Mouse (Mus musculus): ENCODE results near the gene Fat2. TPM values are rescaled to one million over a fixed set of nuclear protein-coding genes. Genes with fewer than 3 reads are reported as not detected.

Fat2 gene
- polyA plus RNA-seq, 1 experiment from 2014 or later = 0.18 TPM

GRCm38 (mm10) chr11:55239496-55239895, 96.9 kb downstream of the Fat2 start:
- no peaks in the 10 kb centered on the region for H3K27me3 ChIP-seq

GRCm38 (mm10) chr11:55236815-55237214, 99.5 kb downstream of the Fat2 start:
- Histone ChIP-seq H3K9me3 (no peaks in the 10 kb centered on the region), H3K36me3 (peaks cover 18% of the 10 kb centered on the region; the same call in 1 of the 2 replicates), H3K27me3 (no peaks in the 10 kb centered on the region), H3K4me3 (replicated peaks) (no peak overlapping the region), H3K4me2 (no peak overlapping the region), H3K4me1 (replicated peaks) (no peaks in the 10 kb centered on the region), H3K9ac (replicated peaks) (no peak overlapping the region), H3K27ac (no peak overlapping the region)
- ATAC-seq (ENCODE audit: insufficient number of reproducible peaks, insufficient read depth, low FRiP score, low TSS enrichment, low read depth) = no peak
- 62% methylated on average over 1 of the region's 1 CpGs for WGBS

More at GRCm38 (mm10) chr11:55239496-55239895, 96.9 kb downstream of the Fat2 start:
- Histone ChIP-seq H3K9ac (replicated peaks) (no peak overlapping the region), H3K9me3 (no peaks in the 10 kb centered on the region), H3K4me2 (no peak overlapping the region), H3K4me3 (replicated peaks) (no peak overlapping the region), H3K4me1 (replicated peaks) (no peaks in the 10 kb centered on the region), H3K27ac (no peak overlapping the region), H3K36me3 (no peaks in the 10 kb centered on the region)
- WGBS = 83% methylated on average over 3 of the region's 3 CpGs
- ATAC-seq (ENCODE audit: insufficient number of reproducible peaks, insufficient read depth, low FRiP score, low TSS enrichment, low read depth) = no peak

DNA sequence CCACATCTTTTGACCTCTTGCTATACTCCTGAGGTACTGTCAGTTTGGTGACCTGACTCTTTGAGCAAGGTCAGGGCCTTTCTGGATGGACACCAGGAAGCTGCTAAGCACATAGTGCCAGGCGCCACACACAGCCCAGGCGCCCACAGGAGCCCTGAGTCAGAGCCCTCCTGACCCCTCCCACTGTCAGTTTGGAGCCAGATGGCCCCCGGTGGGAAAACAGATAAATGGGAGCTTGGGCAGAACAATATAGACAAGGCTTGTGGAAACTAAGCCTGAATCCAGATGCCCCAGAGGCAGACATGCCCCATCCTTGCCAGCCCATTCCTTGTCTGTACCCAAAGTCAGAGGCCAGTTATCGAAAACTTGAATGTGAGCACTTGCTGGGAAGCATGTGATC, 101.6 kb downstream of the Fat2 start:
- Histone ChIP-seq H3K4me1 (replicated peaks) (no peaks in the 10 kb centered on the region), H3K9ac (replicated peaks) (no peak overlapping the region), H3K27me3 (no peaks in the 10 kb centered on the region), H3K36me3 (peaks cover 18% of the 10 kb centered on the region; the same call in 1 of the 2 replicates), H3K4me3 (replicated peaks) (no peak overlapping the region), H3K9me3 (no peaks in the 10 kb centered on the region), H3K27ac (no peak overlapping the region), H3K4me2 (no peak overlapping the region)
- no peak for ATAC-seq (ENCODE audit: insufficient number of reproducible peaks, insufficient read depth, low FRiP score, low TSS enrichment, low read depth)
- WGBS = 81% methylated on average over 4 of the region's 4 CpGs

DNA sequence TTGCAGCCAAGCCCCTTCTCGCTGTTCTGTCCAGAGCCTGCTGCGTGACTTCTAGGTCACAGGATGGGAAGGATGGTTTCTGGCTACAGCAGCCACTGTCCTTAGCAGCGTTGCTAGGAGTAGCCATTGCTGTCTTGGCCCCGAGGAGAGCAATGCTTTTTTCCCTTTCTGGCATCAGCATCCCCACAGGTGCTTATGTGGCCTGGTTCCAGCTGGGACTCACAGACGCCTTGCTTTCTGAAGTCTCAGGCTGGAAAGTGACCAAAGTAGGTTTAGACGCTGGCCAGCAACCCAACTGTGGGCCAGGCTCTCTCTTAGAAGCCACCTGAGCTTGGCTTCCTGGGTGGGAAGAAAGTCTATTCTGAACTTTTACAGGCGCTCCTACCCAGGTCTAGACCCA, 102.1 kb downstream of the Fat2 start:
- no peak overlapping the region for H3K9ac ChIP-seq (replicated peaks)
- no peaks in the 10 kb centered on the region for H3K27me3 ChIP-seq
- no peak overlapping the region for H3K4me3 ChIP-seq (replicated peaks)
- H3K36me3 ChIP-seq = peaks cover 18% of the 10 kb centered on the region; the same call in 1 of the 2 replicates
- WGBS = 86% methylated on average over 7 of the region's 7 CpGs
- no peaks in the 10 kb centered on the region for H3K9me3 ChIP-seq
- H3K4me2 ChIP-seq = no peak overlapping the region
- ATAC-seq (ENCODE audit: insufficient number of reproducible peaks, insufficient read depth, low FRiP score, low TSS enrichment, low read depth) = no peak
- H3K4me1 ChIP-seq (replicated peaks) = no peaks in the 10 kb centered on the region
- H3K27ac ChIP-seq = no peak overlapping the region

DNA sequence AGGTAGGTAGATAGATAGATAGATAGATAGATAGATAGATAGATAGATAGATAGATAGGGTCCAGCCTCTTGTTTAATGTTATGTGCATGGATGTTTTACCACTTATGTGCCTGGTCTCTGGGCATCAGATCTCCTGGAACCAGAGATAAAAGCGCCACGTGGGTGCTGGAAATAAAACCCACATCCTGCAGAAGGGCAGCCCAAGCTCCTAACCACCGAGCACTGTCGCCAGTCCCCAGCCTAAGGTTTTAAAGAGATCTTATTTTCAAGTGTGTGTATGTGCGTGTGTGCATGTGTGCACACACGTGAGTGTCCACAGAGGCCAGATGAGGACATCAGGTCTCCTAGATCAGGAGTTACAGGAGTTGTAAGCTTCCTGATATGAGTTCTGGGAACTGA, 105.3 kb downstream of the Fat2 start:
- Histone ChIP-seq H3K27me3 (no peaks in the 10 kb centered on the region), H3K4me2 (no peak overlapping the region), H3K9me3 (no peaks in the 10 kb centered on the region), H3K36me3 (peaks cover 33% of the 10 kb centered on the region), H3K9ac (replicated peaks) (no peak overlapping the region), H3K4me1 (replicated peaks) (no peaks in the 10 kb centered on the region), H3K4me3 (replicated peaks) (no peak overlapping the region), H3K27ac (no peak overlapping the region)
- WGBS = 91% methylated on average over 6 of the region's 6 CpGs
- no peak for ATAC-seq (ENCODE audit: insufficient number of reproducible peaks, insufficient read depth, low FRiP score, low TSS enrichment, low read depth)

- Histone ChIP-seq H3K4me3 (replicated peaks) (no peak overlapping the region), H3K36me3 (peaks cover 48% of the 10 kb centered on the region), H3K9me3 (no peaks in the 10 kb centered on the region), H3K27me3 (no peaks in the 10 kb centered on the region), H3K4me2 (no peak overlapping the region), H3K4me1 (replicated peaks) (no peaks in the 10 kb centered on the region), H3K9ac (replicated peaks) (no peak overlapping the region), H3K27ac (no peak overlapping the region)
- WGBS = 89% methylated on average over 7 of the region's 7 CpGs
- ATAC-seq (ENCODE audit: insufficient number of reproducible peaks, insufficient read depth, low FRiP score, low TSS enrichment, low read depth) = no peak
These were observed 115.1 kb downstream of the Fat2 start for GRCm38 (mm10) chr11:55221306-55221705.

DNA sequence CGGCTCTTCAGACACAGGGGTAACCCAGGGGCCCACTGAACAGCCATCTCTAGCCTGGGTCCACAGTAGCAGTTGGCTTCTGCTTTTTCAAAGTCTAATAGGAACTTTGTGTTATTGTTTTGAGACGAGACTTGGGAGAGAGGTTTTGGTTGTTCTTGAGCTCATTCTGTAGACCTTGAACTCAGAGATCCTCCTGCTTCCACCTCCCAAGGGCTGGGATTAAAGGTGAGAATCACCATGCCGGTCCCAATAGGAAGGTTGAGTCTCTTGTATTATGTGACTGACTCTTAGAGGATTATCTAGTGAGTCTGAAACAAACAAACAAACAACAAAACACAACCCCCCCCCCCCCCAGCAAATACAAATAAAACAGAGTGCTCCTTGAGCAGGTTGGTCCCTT, 117.9 kb downstream of the Fat2 start:
- H3K4me1 ChIP-seq (replicated peaks) = no peaks in the 10 kb centered on the region
- WGBS = 89% methylated on average over 3 of the region's 3 CpGs
- H3K27ac ChIP-seq = no peak overlapping the region
- H3K36me3 ChIP-seq = peaks cover 33% of the 10 kb centered on the region
- no peak overlapping the region for H3K4me2 ChIP-seq
- H3K27me3 ChIP-seq = no peaks in the 10 kb centered on the region
- H3K9me3 ChIP-seq = no peaks in the 10 kb centered on the region
- no peak overlapping the region for H3K4me3 ChIP-seq (replicated peaks)
- no peak for ATAC-seq (ENCODE audit: insufficient number of reproducible peaks, insufficient read depth, low FRiP score, low TSS enrichment, low read depth)
- H3K9ac ChIP-seq (replicated peaks) = no peak overlapping the region

- H3K4me3 ChIP-seq (replicated peaks) = no peak overlapping the region
- ATAC-seq (ENCODE audit: insufficient number of reproducible peaks, insufficient read depth, low FRiP score, low TSS enrichment, low read depth) = no peak
- 91% methylated on average over 7 of the region's 7 CpGs for WGBS
These were observed 118.5 kb downstream of the Fat2 start for GRCm38 (mm10) chr11:55217880-55218279.

GRCm38 (mm10) chr11:55217418-55217817, 118.9 kb downstream of the Fat2 start:
- H3K4me3 ChIP-seq (replicated peaks) = no peak overlapping the region
- WGBS = 80% methylated on average over 4 of the region's 4 CpGs
- H3K27me3 ChIP-seq = no peaks in the 10 kb centered on the region
- no peaks in the 10 kb centered on the region for H3K4me1 ChIP-seq (replicated peaks)
- H3K9me3 ChIP-seq = no peaks in the 10 kb centered on the region
- no peak overlapping the region for H3K4me2 ChIP-seq
- no peak overlapping the region for H3K27ac ChIP-seq
- H3K9ac ChIP-seq (replicated peaks) = no peak overlapping the region
- peaks cover 28% of the 10 kb centered on the region for H3K36me3 ChIP-seq
- ATAC-seq (ENCODE audit: insufficient number of reproducible peaks, insufficient read depth, low FRiP score, low TSS enrichment, low read depth) = no peak

More at GRCm38 (mm10) chr11:55217880-55218279, 118.5 kb downstream of the Fat2 start:
- no peak overlapping the region for H3K27ac ChIP-seq
- H3K4me2 ChIP-seq = no peak overlapping the region
- no peaks in the 10 kb centered on the region for H3K4me1 ChIP-seq (replicated peaks)
- H3K9ac ChIP-seq (replicated peaks) = no peak overlapping the region
- H3K27me3 ChIP-seq = no peaks in the 10 kb centered on the region
- H3K36me3 ChIP-seq = peaks cover 28% of the 10 kb centered on the region
- no peaks in the 10 kb centered on the region for H3K9me3 ChIP-seq

- no peak overlapping the region for H3K4me2 ChIP-seq
- no peak for ATAC-seq (ENCODE audit: insufficient number of reproducible peaks, insufficient read depth, low FRiP score, low TSS enrichment, low read depth)
- 87% methylated on average over 13 of the region's 13 CpGs for WGBS
- H3K9ac ChIP-seq (replicated peaks) = no peak overlapping the region
- no peaks in the 10 kb centered on the region for H3K4me1 ChIP-seq (replicated peaks)
- H3K4me3 ChIP-seq (replicated peaks) = no peak overlapping the region
- no peaks in the 10 kb centered on the region for H3K27me3 ChIP-seq
- H3K9me3 ChIP-seq = no peaks in the 10 kb centered on the region
- H3K27ac ChIP-seq = no peak overlapping the region
- peaks cover 23% of the 10 kb centered on the region for H3K36me3 ChIP-seq
These were observed 119.5 kb downstream of the Fat2 start for GRCm38 (mm10) chr11:55216830-55217229.

GRCm38 (mm10) chr11:55216061-55216460, 120.3 kb downstream of the Fat2 start:
- Histone ChIP-seq H3K4me3 (replicated peaks) (no peak overlapping the region), H3K9me3 (no peaks in the 10 kb centered on the region), H3K4me1 (replicated peaks) (peaks cover 2% of the 10 kb centered on the region; the same call in 1 of the 2 replicates), H3K36me3 (peaks cover 22% of the 10 kb centered on the region), H3K9ac (replicated peaks) (no peak overlapping the region), H3K27me3 (no peaks in the 10 kb centered on the region), H3K4me2 (no peak overlapping the region), H3K27ac (no peak overlapping the region)
- ATAC-seq (ENCODE audit: insufficient number of reproducible peaks, insufficient read depth, low FRiP score, low TSS enrichment, low read depth) = no peak
- 59% methylated on average over 3 of the region's 4 CpGs for whole genome bisulfite sequencing

DNA sequence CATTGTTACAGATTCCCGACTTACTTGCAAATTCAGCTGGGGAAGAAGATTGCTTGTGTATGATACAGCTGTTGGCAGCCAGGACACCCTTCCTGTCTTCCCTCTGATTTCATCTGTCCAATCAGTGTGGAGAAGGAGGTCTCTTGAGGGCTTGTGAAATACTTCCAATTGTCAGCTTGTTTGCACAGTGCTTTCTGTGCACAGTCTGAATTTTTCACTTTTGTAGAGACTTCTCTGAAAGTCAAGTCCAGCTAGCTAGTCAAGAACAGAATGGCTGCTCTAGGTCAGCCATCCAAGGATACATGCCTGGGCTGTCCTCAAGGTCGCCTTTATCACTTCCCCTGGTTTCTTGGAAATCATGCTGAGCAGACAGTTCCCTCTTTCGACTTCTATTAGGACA, 121.4 kb downstream of the Fat2 start:
- no peak for ATAC-seq (ENCODE audit: insufficient number of reproducible peaks, insufficient read depth, low FRiP score, low TSS enrichment, low read depth)
- Histone ChIP-seq H3K9me3 (no peaks in the 10 kb centered on the region), H3K36me3 (peaks cover 12% of the 10 kb centered on the region; the same call in 1 of the 2 replicates), H3K4me3 (replicated peaks) (no peak overlapping the region), H3K4me2 (no peak overlapping the region), H3K27ac (no peak overlapping the region), H3K9ac (replicated peaks) (no peak overlapping the region), H3K4me1 (replicated peaks) (peaks cover 7% of the 10 kb centered on the region), H3K27me3 (no peaks in the 10 kb centered on the region)
- WGBS = 83% methylated on average over 3 of the region's 3 CpGs
